Mouse (Mus musculus) heart, postnatal 0 days (tissue): Measurements from ENCODE around the gene Lima1. TPM values are rescaled to one million over a fixed set of nuclear protein-coding genes. Genes with fewer than 3 reads are reported as not detected.

Experiments used
- ATAC-seq: fragments of 200-750 bp; cut with Nextera tagmentation; 2 replicates; pipeline ENCODE4 v1.8.0; 2017; ENCODE audit warnings: low read depth, moderate number of reproducible peaks, moderate library complexity; ENCODE audit not compliant: insufficient read depth
- DNase-seq: peaks from one replicate; pipeline ENCODE4 v3.0.0-alpha.2; 2016; ENCODE audit warnings: low spot score
- H3K27ac ChIP-seq: fragments of 300-500 bp; sonication (generic); 2 replicates; pipeline ENCODE4 v1.5.1; 2014; ENCODE audit warnings: low read depth, mild to moderate bottlenecking
- H3K27me3 ChIP-seq: fragments of 300-500 bp; sonication (generic); 2 replicates; pipeline ENCODE4 v1.6.1; 2014; ENCODE audit warnings: low read length, mixed read lengths; ENCODE audit not compliant: control insufficient read depth, insufficient read depth
- H3K36me3 ChIP-seq: fragments of 300-500 bp; sonication (generic); replicated peaks from 2 replicates; pipeline ENCODE4 v1.6.1; 2014; ENCODE audit warnings: low read length, mixed read lengths; ENCODE audit not compliant: control insufficient read depth, insufficient read depth
- H3K4me1 ChIP-seq: fragments of 300-500 bp; sonication (generic); 2 replicates; pipeline ENCODE4 v1.6.1; 2014; ENCODE audit warnings: antibody characterized with exemption; ENCODE audit not compliant: control insufficient read depth, insufficient read depth
- H3K4me2 ChIP-seq: fragments of 300-500 bp; sonication (generic); 2 replicates; pipeline ENCODE4 v1.6.1; 2014; ENCODE audit warnings: low read depth, mild to moderate bottlenecking, low read length, moderate library complexity
- H3K4me3 ChIP-seq: fragments of 300-500 bp; sonication (generic); 2 replicates; pipeline ENCODE4 v1.5.1; 2014; ENCODE audit warnings: low read depth, low read length
- H3K9ac ChIP-seq: fragments of 300-500 bp; sonication (generic); replicated peaks from 2 replicates; pipeline ENCODE4 v1.6.1; 2014; ENCODE audit warnings: low read depth, low read length, mixed read lengths
- H3K9me3 ChIP-seq: fragments of 300-500 bp; sonication (generic); replicated peaks from 2 replicates; pipeline ENCODE4 v1.6.1; 2016; ENCODE audit warnings: low read length; ENCODE audit not compliant: control insufficient read depth
- CTCF ChIP-seq: IDR thresholded peaks from 2 replicates; pipeline ENCODE4 v1.5.1; 2016; ENCODE audit warnings: antibody characterized with exemption, control low read depth, low read depth
- EP300 ChIP-seq: IDR thresholded peaks from 2 replicates; pipeline ENCODE4 v1.6.1; 2016; ENCODE audit warnings: antibody characterized with exemption, low read depth
- WGBS: fragments of 180-500 bp; shearing (Covaris S2); extraction: QIAGEN DNeasy Blood & Tissue Kit; methylation state at CpG from one replicate; pipeline ENCODE4 v1.1.7; 2014; 5-methylcytosine and 5-hydroxymethylcytosine counted together
- polyA plus RNA-seq: library from polyadenylated mRNA; unstranded; fragments of >200 nt; fragmentation: Nextera tagmentation; extraction: Ambion mirVana; gene quantifications from 2 replicates; pipeline ENCODE4 v1.2.1, GENCODE M21; 2015
- total RNA-seq: library from RNA; depleted of rRNA; stranded (reverse); fragments of >200 nt; gene quantifications from 2 replicates; pipeline ENCODE4 v1.2.3, GENCODE M21; 2014; ENCODE audit warnings: low replicate concordance

Gene Lima1
- total and polyA plus RNA-seq, 2 experiments from 2014 or later = 12.6 to 12.7 TPM

DNA sequence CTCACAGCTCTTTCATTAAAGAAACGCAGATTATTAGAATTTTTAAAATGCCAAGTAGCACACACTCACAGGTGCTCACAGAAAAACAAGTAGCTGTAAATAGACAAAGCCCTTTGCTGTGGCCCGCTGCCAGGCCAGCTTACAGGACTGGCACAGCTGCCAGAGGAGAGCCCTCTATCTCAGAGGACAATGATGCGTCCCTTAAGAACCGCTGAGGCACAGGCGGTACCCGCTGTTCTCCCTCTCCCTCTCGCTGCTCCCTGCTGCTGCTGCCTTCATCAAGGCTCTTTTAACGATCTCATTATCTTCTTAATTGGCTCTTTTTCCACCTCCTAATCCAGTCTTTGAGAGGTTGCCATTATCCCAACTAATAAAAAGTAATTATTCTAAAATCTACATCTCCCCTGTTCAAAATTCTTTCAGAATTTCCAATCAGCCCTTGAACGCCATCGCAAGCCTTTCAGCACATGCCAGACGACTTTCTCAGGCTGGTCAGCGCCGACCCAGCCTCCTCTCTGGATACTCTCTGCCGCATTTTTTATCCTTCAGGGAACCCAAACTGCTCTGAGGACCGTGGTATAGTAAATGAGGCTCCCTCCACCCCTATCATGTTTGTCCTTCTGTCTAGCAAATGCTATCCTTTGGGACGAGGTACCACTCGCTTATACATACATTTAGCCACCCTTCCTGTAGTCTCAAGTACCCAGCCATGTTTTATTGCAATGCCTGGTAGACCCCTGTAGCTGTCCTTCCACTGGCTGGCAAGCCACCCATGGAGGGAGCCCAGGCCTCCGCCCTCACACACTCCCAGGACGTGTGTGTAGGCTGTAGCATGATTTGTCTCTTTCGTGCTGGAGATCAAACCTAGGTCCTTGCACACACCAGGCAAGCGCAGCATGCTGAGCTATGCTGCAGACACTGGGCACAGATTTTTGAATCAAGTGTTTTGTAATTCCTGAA, 67.2 kb downstream of the Lima1 start:
- Histone ChIP-seq H3K9ac (no peak overlapping the region), H3K27me3 (no peaks in the 10 kb centered on the region), H3K4me2 (0 out of 2 replicates have a peak overlapping the region, but pooled peaks have one; percentile 1), H3K4me3 (no peak overlapping the region), H3K9me3 (no peaks in the 10 kb centered on the region), H3K36me3 (peaks cover 12% of the 10 kb centered on the region), H3K27ac (0 out of 2 replicates have a peak overlapping the region, but pooled peaks have one; percentile 34), H3K4me1 (peaks cover 16% of the 10 kb centered on the region)
- DNase-seq (no peak), ATAC-seq (peak; percentile 47; the same call in 1 of the 2 replicates)
- 47% methylated on average over 21 of the region's 21 CpGs for WGBS
- no peak for TF ChIP-seq EP300

DNA sequence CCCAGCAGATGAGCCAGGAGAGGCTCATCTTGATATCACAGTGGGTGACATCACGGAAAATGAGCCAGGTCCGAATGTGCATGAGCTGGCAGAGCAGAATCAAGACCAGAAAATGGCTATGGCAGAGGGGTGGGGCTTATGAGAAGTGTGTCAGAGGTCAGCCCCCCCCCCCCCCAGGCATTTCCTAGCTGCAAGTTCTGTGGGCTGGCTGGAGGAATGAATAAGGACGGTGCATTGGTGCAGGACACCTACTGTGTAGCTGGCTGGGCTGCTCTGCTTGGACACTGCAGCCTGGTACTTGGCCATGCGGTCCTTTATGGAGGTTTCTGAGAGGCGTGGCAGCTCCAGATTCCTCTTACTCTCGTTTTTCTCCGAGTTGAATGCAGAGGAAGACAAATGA, 69.1 kb downstream of the Lima1 start:
- Histone ChIP-seq H3K4me2 (no peak overlapping the region), H3K9me3 (no peaks in the 10 kb centered on the region), H3K4me3 (no peak overlapping the region), H3K27ac (no peak overlapping the region), H3K36me3 (peaks cover 12% of the 10 kb centered on the region), H3K4me1 (peaks cover 20% of the 10 kb centered on the region), H3K27me3 (no peaks in the 10 kb centered on the region), H3K9ac (no peak overlapping the region)
- DNase-seq (no peak), ATAC-seq (no peak)
- 51% methylated on average over 7 of the region's 7 CpGs for WGBS
- TF ChIP-seq EP300 (no peak), CTCF (no peak)

DNA sequence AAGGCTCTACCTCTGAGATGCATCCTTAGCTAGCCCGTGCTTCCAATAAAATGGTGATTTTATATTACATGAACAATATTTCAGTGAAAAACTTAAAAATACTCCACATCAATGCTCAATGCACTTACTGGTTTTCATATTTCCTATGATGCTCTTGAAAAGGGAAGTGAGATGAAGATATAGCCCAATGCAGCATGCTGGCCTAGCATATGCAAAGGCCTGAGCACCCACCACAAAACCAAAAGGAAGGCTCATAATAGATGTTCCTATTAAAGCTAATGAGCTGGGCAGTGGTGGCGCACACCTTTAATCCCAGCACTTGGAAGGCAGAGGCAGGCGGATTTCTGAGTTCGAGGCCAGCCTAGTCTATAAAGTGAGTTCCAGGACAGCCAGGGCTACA, 69.6 kb downstream of the Lima1 start:
- Histone ChIP-seq H3K4me3 (no peak overlapping the region), H3K9me3 (no peaks in the 10 kb centered on the region), H3K9ac (no peak overlapping the region), H3K36me3 (peaks cover 12% of the 10 kb centered on the region), H3K27me3 (no peaks in the 10 kb centered on the region), H3K4me2 (no peak overlapping the region), H3K27ac (no peak overlapping the region), H3K4me1 (peaks cover 20% of the 10 kb centered on the region)
- 95% methylated on average over 4 of the region's 4 CpGs for WGBS
- TF ChIP-seq CTCF = no peak
- DNase-seq (no peak), ATAC-seq (no peak)

DNA sequence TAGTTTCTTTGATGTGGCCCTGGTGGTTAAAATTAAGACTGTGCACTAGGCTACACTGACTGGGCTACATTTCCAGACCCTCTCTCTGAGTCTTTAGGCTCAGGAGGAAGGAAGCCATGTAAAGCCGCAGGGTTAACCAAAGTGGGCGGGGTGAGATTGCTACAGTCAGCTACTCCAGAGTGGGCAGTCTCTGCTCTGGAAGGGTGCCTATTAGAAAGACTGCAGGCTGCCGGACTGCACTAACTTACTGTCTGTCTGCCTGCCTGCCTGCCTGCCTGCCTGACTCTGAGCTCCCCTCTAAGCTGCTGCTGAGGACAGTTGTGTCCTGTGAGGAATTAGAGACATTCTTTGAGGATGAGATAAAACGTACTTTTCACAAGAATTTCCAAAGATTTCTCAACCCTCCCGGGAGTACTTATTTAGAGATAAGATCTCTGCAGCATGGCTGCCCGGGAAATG, 72.0 kb downstream of the Lima1 start:
- ATAC-seq (peak; percentile 59; the same call in 1 of the 2 replicates), DNase-seq (peak; percentile 52)
- no peak overlapping the region for H3K9ac ChIP-seq
- H3K4me1 ChIP-seq = peaks cover 20% of the 10 kb centered on the region
- peak overlapping the region; percentile 17 for H3K4me2 ChIP-seq
- peak overlapping the region; percentile 70 for H3K27ac ChIP-seq
- no peaks in the 10 kb centered on the region for H3K27me3 ChIP-seq
- no peak overlapping the region for H3K4me3 ChIP-seq
- H3K36me3 ChIP-seq = peaks cover 21% of the 10 kb centered on the region
- TF ChIP-seq CTCF (no peak), EP300 (no peak)
- no peaks in the 10 kb centered on the region for H3K9me3 ChIP-seq
- WGBS = 6% methylated on average over 6 of the region's 6 CpGs

DNA sequence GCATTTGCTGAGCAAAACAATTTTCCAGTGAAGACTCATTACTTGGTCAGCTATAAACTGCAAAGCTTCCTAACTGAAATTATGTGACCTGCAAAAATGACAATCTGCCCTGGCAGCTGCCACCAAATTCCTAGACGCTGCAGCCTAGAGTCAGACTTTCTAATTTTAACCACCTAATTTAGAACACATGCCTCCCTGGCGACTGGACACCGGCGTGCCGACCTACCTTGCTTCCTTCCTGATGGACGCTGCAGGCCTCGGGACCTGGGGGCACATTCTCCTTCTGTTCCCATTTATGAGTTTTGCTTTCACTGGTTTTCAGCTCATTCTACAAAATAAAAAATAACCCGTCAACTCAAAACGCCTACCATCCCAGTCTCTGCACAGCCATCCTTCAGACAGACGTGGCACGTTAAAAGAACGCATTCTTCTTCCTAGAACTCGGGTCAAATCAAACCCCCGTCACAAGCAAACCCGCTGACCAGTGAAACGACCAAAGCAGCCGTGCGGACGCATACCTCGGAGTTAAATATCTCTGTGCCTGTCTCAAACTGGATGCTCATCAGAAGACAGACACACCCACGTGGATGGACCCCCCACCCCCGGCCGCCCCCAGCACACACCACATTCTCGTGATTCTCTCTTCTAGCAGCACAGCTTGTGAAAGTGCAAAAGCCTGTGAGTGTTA, 73.2 kb downstream of the Lima1 start:
- DNase-seq = peak; percentile 48
- Histone ChIP-seq H3K4me3 (no peak overlapping the region), H3K27ac (peak overlapping the region; percentile 70), H3K36me3 (peaks cover 26% of the 10 kb centered on the region), H3K27me3 (no peaks in the 10 kb centered on the region), H3K9me3 (no peaks in the 10 kb centered on the region), H3K4me1 (peaks cover 15% of the 10 kb centered on the region), H3K4me2 (peak overlapping the region; percentile 44), H3K9ac (no peak overlapping the region)
- WGBS = 31% methylated on average over 24 of the region's 24 CpGs
- ATAC-seq = peak; percentile 51; the same call in 1 of the 2 replicates
- TF ChIP-seq CTCF = no peak
- TF ChIP-seq EP300 = no peak
